Mouse (Mus musculus) E14TG2a.4 (cell line): Measurements from ENCODE around the gene Pax5.

ENCODE experiments used
- CTCF ChIP-seq: conservative IDR thresholded peaks from 2 replicates; pipeline ENCODE4 v1.5.1; 2014; ENCODE audit warnings: low read length
- POU5F1 ChIP-seq: IDR thresholded peaks from 2 replicates; pipeline ENCODE4 v1.6.1; 2014; ENCODE audit warnings: low read length, borderline replicate concordance

GRCm38 (mm10) chr4:44543880-44544279 is 166.4 kb downstream of the Pax5 start:
- TF ChIP-seq CTCF (no peak), POU5F1 (no peak)
